Mouse (Mus musculus) liver, embryonic 12.5 days (tissue): Measurements from ENCODE around the gene Lrp8. TPM values are rescaled to one million over a fixed set of nuclear protein-coding genes. Genes with fewer than 3 reads are reported as not detected.

Source experiments
- ATAC-seq: fragments of 200-750 bp; cut with Nextera tagmentation; 2 replicates; pipeline ENCODE4 v1.8.0; 2017; ENCODE audit warnings: moderate number of reproducible peaks, mild to moderate bottlenecking, moderate library complexity
- H3K27ac ChIP-seq: fragments of 300-500 bp; sonication (generic); 2 replicates; pipeline ENCODE4 v1.5.1; 2016; ENCODE audit warnings: mild to moderate bottlenecking
- H3K27me3 ChIP-seq: fragments of 300-500 bp; sonication (generic); replicated peaks from 2 replicates; pipeline ENCODE4 v1.6.1; 2016; ENCODE audit warnings: mild to moderate bottlenecking, moderate library complexity
- H3K36me3 ChIP-seq: fragments of 300-500 bp; sonication (generic); 2 replicates; pipeline ENCODE4 v1.6.1; 2016; ENCODE audit warnings: mild to moderate bottlenecking, moderate library complexity
- H3K4me1 ChIP-seq: fragments of 300-500 bp; sonication (generic); 2 replicates; pipeline ENCODE4 v1.6.1; 2016
- H3K4me2 ChIP-seq: fragments of 300-500 bp; sonication (generic); 2 replicates; pipeline ENCODE4 v1.6.1; 2016; ENCODE audit warnings: mild to moderate bottlenecking, moderate library complexity
- H3K4me3 ChIP-seq: fragments of 300-500 bp; sonication (generic); 2 replicates; pipeline ENCODE4 v1.5.1; 2016; ENCODE audit warnings: mild to moderate bottlenecking, moderate library complexity
- H3K9ac ChIP-seq: fragments of 300-500 bp; sonication (generic); 2 replicates; pipeline ENCODE4 v1.6.1; 2016; ENCODE audit warnings: mild to moderate bottlenecking, moderate library complexity
- H3K9me3 ChIP-seq: fragments of 300-500 bp; sonication (generic); replicated peaks from 2 replicates; pipeline ENCODE4 v1.6.1; 2016; ENCODE audit warnings: mild to moderate bottlenecking, moderate library complexity
- WGBS: fragments of 180-500 bp; shearing (Covaris S2); methylation state at CpG from one replicate; pipeline ENCODE4 v1.1.7; 2016; ENCODE audit not compliant: insufficient replicate concordance; 5-methylcytosine and 5-hydroxymethylcytosine counted together
- polyA plus RNA-seq: library from polyadenylated mRNA; unstranded; fragments of >200 nt; fragmentation: Nextera tagmentation; extraction: Ambion mirVana; gene quantifications from 2 replicates; pipeline ENCODE4 v1.2.1, GENCODE M21; 2016

Lrp8 gene
- polyA plus RNA-seq, 1 experiment from 2014 or later, result 8.5 TPM

DNA sequence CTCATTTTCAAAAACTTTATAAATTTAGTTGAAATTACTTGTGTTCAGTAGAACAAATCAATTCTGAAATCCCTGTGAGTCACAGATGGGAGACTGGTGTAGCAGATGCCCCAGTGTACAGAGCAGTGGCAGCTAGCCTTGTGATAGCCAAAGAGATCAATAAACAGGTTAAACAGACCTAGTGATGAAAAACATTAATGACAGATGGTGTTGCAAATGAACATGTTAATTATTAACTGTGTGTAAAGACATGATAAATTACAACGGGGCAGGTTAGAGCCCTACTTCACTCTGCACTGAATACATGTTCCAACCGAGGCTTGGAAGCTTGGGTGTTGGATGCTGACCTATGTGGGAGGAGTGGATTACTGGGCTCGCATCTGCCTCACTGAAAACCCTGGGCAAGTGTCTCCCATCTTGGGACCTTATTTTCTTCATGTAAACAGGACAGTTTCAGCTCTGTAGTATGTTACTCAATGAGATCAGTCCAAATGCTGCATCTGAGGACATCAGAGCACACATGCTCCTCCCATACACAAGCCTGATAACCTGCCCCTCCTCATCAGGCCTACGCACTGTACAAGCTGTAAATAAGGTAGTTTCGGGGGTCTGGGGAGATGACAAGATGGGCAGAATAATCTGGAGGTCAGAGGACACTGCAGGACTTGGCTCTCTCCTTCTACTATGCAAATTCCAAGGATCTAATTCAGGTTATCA, 97.3 kb downstream of the Lrp8 start:
- H3K4me1 ChIP-seq, result peaks cover 27% of the 10 kb centered on the region
- peak overlapping the region; percentile 17 for H3K4me2 ChIP-seq
- 69% methylated on average over 5 of the region's 5 CpGs for WGBS
- H3K9me3 ChIP-seq, result no peaks in the 10 kb centered on the region
- H3K27ac ChIP-seq, result peak overlapping the region; percentile 72
- no peak overlapping the region for H3K4me3 ChIP-seq
- peaks cover 60% of the 10 kb centered on the region for H3K36me3 ChIP-seq
- no peaks in the 10 kb centered on the region for H3K27me3 ChIP-seq
- peak; percentile 55 for ATAC-seq
- H3K9ac ChIP-seq, result no peak overlapping the region

GRCm38 (mm10) chr4:107900206-107900605, 98.1 kb downstream of the Lrp8 start:
- Histone ChIP-seq H3K4me2 (no peak overlapping the region), H3K36me3 (peaks cover 60% of the 10 kb centered on the region)
- ATAC-seq, result peak; percentile 39; the same call in 1 of the 2 replicates

DNA sequence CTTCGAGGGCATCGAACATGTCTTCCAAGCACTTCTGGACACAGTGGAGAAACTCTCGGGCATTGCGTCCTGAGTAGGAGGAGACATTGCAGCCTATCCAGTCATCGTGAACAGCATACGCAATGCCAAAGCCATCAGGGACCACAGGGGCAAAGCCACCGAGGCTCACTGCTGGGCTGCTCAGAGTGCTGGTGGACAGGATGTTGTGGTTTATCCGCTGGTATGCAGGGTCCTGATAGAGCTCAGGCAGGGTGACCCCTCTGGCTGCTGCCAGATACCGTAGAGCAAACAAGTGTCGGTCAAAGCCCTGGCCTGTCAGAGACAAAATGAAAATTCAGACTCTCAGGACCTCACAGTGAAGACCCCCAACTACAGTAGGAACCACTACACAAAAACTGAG, 102.2 kb downstream of the Lrp8 start:
- Histone ChIP-seq H3K4me2 (0 out of 2 replicates have a peak overlapping the region, but pooled peaks have one; percentile 6), H3K9ac (no peak overlapping the region), H3K36me3 (peaks cover 62% of the 10 kb centered on the region), H3K4me3 (no peak overlapping the region), H3K9me3 (no peaks in the 10 kb centered on the region), H3K27ac (peak overlapping the region; percentile 17), H3K4me1 (peaks cover 31% of the 10 kb centered on the region), H3K27me3 (no peaks in the 10 kb centered on the region)
- WGBS, result 27% methylated on average over 10 of the region's 10 CpGs
- ATAC-seq, result peak; percentile 61

More at GRCm38 (mm10) chr4:107900206-107900605, 98.1 kb downstream of the Lrp8 start:
- Histone ChIP-seq H3K9me3 (no peaks in the 10 kb centered on the region), H3K9ac (no peak overlapping the region), H3K27me3 (no peaks in the 10 kb centered on the region), H3K4me1 (peaks cover 31% of the 10 kb centered on the region), H3K4me3 (no peak overlapping the region), H3K27ac (peak overlapping the region; percentile 72)
- 83% methylated on average over 3 of the region's 3 CpGs for WGBS

DNA sequence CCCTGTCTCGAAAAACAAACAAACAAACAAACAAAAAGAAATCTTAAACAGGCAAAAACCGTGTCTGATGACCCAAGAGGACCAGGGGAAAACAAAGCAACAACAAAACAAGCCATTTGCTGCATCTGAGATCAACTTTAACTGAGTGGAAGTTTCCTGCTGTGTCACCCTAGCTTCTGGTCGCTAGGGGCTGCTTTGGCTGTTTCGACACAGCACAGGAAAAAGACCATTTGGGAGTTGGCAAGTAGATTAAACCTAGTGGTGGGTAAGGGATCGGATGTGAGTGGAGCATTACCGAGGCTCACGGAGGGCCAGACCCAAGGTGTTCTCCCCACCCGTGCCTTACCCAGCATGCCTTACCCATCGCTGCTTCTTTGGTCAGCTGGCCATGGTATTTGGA, 104.5 kb downstream of the Lrp8 start:
- Histone ChIP-seq H3K9me3 (no peaks in the 10 kb centered on the region), H3K27ac (no peak overlapping the region), H3K4me1 (peaks cover 16% of the 10 kb centered on the region; the same call in 1 of the 2 replicates), H3K36me3 (peaks cover 85% of the 10 kb centered on the region), H3K4me2 (no peak overlapping the region), H3K9ac (no peak overlapping the region), H3K4me3 (no peak overlapping the region), H3K27me3 (no peaks in the 10 kb centered on the region)
- ATAC-seq, result no peak
- 66% methylated on average over 9 of the region's 9 CpGs for WGBS

GRCm38 (mm10) chr4:107910020-107910419, 108.0 kb downstream of the Lrp8 start:
- Histone ChIP-seq H3K4me1 (no peaks in the 10 kb centered on the region), H3K4me2 (no peak overlapping the region), H3K4me3 (no peak overlapping the region), H3K27me3 (no peaks in the 10 kb centered on the region), H3K36me3 (peaks cover 85% of the 10 kb centered on the region), H3K9ac (no peak overlapping the region; the same call in 1 of the 2 replicates), H3K9me3 (no peaks in the 10 kb centered on the region), H3K27ac (no peak overlapping the region)
- 80% methylated on average over 4 of the region's 4 CpGs for WGBS
- ATAC-seq, result no peak

GRCm38 (mm10) chr4:107920336-107920735, 118.3 kb downstream of the Lrp8 start:
- 93% methylated on average over 2 of the region's 2 CpGs for WGBS
- peaks cover 7% of the 10 kb centered on the region; the same call in 1 of the 2 replicates for H3K36me3 ChIP-seq

DNA sequence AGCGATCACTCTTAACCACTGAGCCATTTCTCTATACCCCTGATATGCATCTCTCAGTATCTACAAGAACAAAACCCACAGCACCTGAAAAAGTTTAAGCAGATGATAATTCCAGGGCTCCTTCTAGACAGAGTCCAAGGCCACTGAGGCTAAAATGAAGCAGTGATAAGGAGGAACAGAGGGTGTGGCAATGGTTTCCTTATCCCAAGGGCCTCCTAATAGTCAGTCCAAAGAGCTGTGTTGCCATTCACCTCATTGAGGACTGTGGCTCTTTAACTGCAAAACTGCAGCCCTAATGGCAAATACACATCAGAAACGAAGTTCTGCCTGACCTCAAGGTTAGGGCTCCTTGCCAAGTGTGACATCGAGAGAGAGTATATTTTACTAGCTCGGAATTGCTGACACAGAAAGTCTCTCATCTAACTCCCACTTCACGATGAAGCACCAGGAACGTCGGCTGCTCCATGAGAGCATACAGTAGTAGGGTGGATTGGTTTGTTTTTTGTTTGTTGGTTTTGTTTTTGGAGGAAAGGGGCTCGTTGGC, 119.2 kb downstream of the Lrp8 start:
- Histone ChIP-seq H3K9ac (0 out of 2 replicates have a peak overlapping the region, but pooled peaks have one; percentile 12), H3K9me3 (no peaks in the 10 kb centered on the region), H3K4me1 (peaks cover 47% of the 10 kb centered on the region), H3K36me3 (peaks cover 7% of the 10 kb centered on the region; the same call in 1 of the 2 replicates), H3K27ac (peak overlapping the region; percentile 87), H3K27me3 (no peaks in the 10 kb centered on the region), H3K4me2 (peak overlapping the region; percentile 90), H3K4me3 (peak overlapping the region; percentile 78)
- 67% methylated on average over 8 of the region's 8 CpGs for WGBS
- ATAC-seq, result no peak

More at GRCm38 (mm10) chr4:107920336-107920735, 118.3 kb downstream of the Lrp8 start:
- Histone ChIP-seq H3K4me2 (no peak overlapping the region), H3K27me3 (no peaks in the 10 kb centered on the region), H3K9me3 (no peaks in the 10 kb centered on the region), H3K4me1 (peaks cover 47% of the 10 kb centered on the region), H3K4me3 (no peak overlapping the region), H3K27ac (peak overlapping the region; percentile 87; the same call in 1 of the 2 replicates), H3K9ac (no peak overlapping the region)
- no peak for ATAC-seq

DNA sequence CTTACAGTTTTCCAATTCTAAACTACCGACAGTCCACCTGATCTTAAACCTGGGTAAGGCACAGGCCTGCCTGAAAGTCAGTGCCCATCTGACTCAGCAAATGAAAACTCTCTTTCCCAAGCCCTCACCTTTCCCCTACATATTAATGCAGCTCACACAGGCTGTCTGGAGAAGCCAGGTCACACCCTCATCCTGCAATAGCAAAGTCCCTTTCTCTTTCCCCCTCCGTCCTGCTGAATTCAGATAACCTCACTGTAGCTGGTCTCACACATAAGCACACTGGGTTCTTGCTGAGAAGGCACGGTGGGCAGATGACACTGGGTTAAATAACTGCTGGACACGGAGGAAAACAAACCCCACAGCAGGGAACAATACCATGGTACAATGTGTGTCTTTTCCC, 119.9 kb downstream of the Lrp8 start:
- peak overlapping the region; percentile 87 for H3K9ac ChIP-seq
- H3K4me1 ChIP-seq, result peaks cover 47% of the 10 kb centered on the region
- H3K27me3 ChIP-seq, result no peaks in the 10 kb centered on the region
- peak overlapping the region; percentile 87 for H3K27ac ChIP-seq
- H3K4me2 ChIP-seq, result peak overlapping the region; percentile 90
- WGBS, result 27% methylated on average over 4 of the region's 4 CpGs
- ATAC-seq, result peak; percentile 60
- no peaks in the 10 kb centered on the region for H3K9me3 ChIP-seq
- H3K36me3 ChIP-seq, result peaks cover 7% of the 10 kb centered on the region; the same call in 1 of the 2 replicates
- peak overlapping the region; percentile 78 for H3K4me3 ChIP-seq

DNA sequence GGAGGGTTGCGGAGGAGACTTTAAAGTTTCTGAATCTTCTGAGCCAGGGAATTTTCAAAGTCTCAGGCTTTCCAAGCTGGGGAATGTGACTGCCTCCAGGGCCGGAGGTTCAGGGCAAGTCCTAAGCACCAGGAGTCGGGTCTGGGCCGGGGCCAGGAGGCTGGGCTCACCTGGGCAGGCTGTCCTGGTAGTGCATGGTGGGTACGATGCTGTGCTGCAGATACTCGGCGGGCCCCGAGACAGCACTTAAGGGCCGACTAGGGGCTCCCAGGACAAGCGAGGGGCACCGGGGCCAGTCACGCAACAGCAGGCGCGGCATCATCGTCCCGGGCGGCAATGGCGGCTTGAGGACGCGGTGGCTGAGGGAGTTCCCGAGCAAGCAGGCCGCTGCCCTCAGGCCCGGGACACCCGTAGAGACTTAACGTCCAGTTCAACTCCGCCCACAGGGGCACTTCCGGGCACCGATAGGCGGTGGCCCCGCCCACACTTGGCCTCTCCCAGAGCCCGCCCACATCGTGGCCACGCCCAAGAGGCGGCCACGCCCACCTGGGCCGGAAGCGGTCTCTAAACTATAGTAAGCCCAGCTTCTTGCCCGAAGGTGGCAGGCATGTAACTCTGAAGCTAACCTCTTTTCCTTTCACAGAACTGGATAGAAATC, 121.2 kb downstream of the Lrp8 start, which contains the start of gene Cpt2:
Gene Cpt2 (minus strand): TSS at position 466 of the 658 bp plus-strand sequence.
- WGBS, result 2% methylated on average over 38 of the region's 38 CpGs
- Histone ChIP-seq H3K27me3 (no peaks in the 10 kb centered on the region), H3K27ac (peak within 1 kb of the TSS; percentile 87), H3K4me2 (peak within 1 kb of the TSS; percentile 90), H3K36me3 (peaks cover 7% of the 10 kb centered on the region; the same call in 1 of the 2 replicates), H3K9ac (peak within 1 kb of the TSS; percentile 87), H3K4me1 (peaks cover 57% of the 10 kb centered on the region), H3K4me3 (peak within 1 kb of the TSS; percentile 78), H3K9me3 (no peaks in the 10 kb centered on the region)
- ATAC-seq, result peak; percentile 92

DNA sequence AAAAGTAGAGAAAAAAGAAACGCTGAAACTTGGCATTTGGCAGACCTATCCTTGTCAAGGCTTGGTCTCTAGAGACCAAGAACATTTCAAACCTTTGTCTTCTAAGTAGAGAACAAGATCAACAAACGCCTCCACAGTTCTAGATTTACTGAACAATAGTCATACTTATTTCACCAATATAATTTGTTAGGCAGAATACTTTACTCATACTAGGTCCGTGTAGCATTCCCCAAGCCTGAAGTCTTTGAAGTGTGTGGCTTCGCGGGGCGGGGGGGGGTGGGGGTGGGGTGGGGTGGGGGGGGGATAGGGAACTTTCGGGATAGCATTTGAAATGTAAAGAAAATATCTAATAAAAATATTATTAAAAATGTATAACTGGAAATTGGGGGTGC, 121.7 kb downstream of the Lrp8 start:
- Histone ChIP-seq H3K4me3 (peak overlapping the region; percentile 78), H3K27me3 (no peaks in the 10 kb centered on the region), H3K27ac (peak overlapping the region; percentile 87), H3K9me3 (no peaks in the 10 kb centered on the region), H3K4me2 (peak overlapping the region; percentile 90), H3K9ac (peak overlapping the region; percentile 87), H3K36me3 (peaks cover 7% of the 10 kb centered on the region; the same call in 1 of the 2 replicates), H3K4me1 (peaks cover 62% of the 10 kb centered on the region)
- ATAC-seq, result no peak
- 40% methylated on average over 7 of the region's 7 CpGs for WGBS
